Mouse (Mus musculus) CH12.LX (cell line): ENCODE data around the gene Zfp579. TPM values are rescaled to one million over a fixed set of nuclear protein-coding genes. Genes with fewer than 3 reads are reported as not detected.

Experiments used
- DNase-seq: peaks from one replicate; pipeline ENCODE4 v3.0.0-alpha.2; 2013; ENCODE audit errors: extremely low read depth
- H3K27ac ChIP-seq: 2 replicates; pipeline ENCODE4 v1.5.1; 2012; ENCODE audit warnings: low read depth, mild to moderate bottlenecking, control low read depth, moderate library complexity; ENCODE audit not compliant: insufficient read depth
- H3K27me3 ChIP-seq: replicated peaks from 2 replicates; pipeline ENCODE3; 2012; ENCODE audit warnings: inconsistent platforms
- H3K36me3 ChIP-seq, 2 experiments: replicated peaks in 1 of 2; 2 replicates each; pipeline versions ENCODE3 to v1.6.1; 2012; ENCODE audit warnings: inconsistent platforms in 1 of 2, low read length in 1 of 2, mild to moderate bottlenecking in 1 of 2, mixed read lengths in 1 of 2, moderate library complexity in 1 of 2; ENCODE audit not compliant: control insufficient read depth in 1 of 2, insufficient read depth in 1 of 2
- H3K4me1 ChIP-seq, 2 experiments: 2 replicates each; pipeline ENCODE4 v1.6.1; 2012; ENCODE audit warnings: inconsistent platforms in 1 of 2, moderate library complexity in 1 of 2; ENCODE audit not compliant: insufficient read depth in 2 of 2, control insufficient read depth in 1 of 2
- H3K4me2 ChIP-seq: 2 replicates; pipeline ENCODE4 v1.6.1; 2012; ENCODE audit warnings: low read depth, mild to moderate bottlenecking, control low read depth; ENCODE audit not compliant: poor library complexity, insufficient read depth, severe bottlenecking
- H3K4me3 ChIP-seq, 3 experiments: fragments of 150-350 bp in 1 of 3; sonication (generic) in 1 of 3; replicated peaks in 1 of 3; 2 replicates each; pipeline versions ENCODE3 to v1.5.1; 2011 to 2012; ENCODE audit warnings: low read depth in 2 of 3, low read length in 2 of 3, mild to moderate bottlenecking in 2 of 3, moderate library complexity in 2 of 3, control low read depth in 1 of 3, improper control_type of control experiment in 1 of 3, inconsistent platforms in 1 of 3, mixed read lengths in 1 of 3; ENCODE audit not compliant: poor library complexity in 1 of 3
- H3K79me2 ChIP-seq: replicated peaks from 2 replicates; pipeline ENCODE4 v1.6.1; 2012; ENCODE audit warnings: mild to moderate bottlenecking, moderate library complexity; ENCODE audit not compliant: control insufficient read depth, poor library complexity, insufficient read depth, severe bottlenecking; ENCODE audit errors: extremely low read depth
- H3K9ac ChIP-seq: 2 replicates; pipeline ENCODE4 v1.6.1; 2012; ENCODE audit warnings: low read depth, mild to moderate bottlenecking, control low read depth, moderate library complexity; ENCODE audit not compliant: insufficient read depth
- H3K9me3 ChIP-seq: replicated peaks from 2 replicates; pipeline ENCODE3; 2012; ENCODE audit warnings: low read length, inconsistent platforms, mixed read lengths
- BHLHE40 ChIP-seq: IDR thresholded peaks from 2 replicates; pipeline ENCODE4 v1.6.1; 2011; ENCODE audit warnings: mild to moderate bottlenecking, low read depth, low read length, improper control_type of control experiment
- CHD1 ChIP-seq: IDR thresholded peaks from 2 replicates; pipeline ENCODE4 v1.6.1; 2012; ENCODE audit warnings: low read depth, low read length, improper control_type of control experiment, inconsistent platforms
- CTCF ChIP-seq, 2 experiments: IDR thresholded peaks in 1 of 2; conservative IDR thresholded peaks in 1 of 2; 2 replicates each; pipeline ENCODE4 v1.5.1; 2011 to 2012; ENCODE audit warnings: low read depth in 2 of 2, low read length in 2 of 2, improper control_type of control experiment in 1 of 2, inconsistent platforms in 1 of 2, mild to moderate bottlenecking in 1 of 2, moderate library complexity in 1 of 2
- ETS1 ChIP-seq: conservative IDR thresholded peaks from 2 replicates; pipeline ENCODE4 v1.6.1; 2012; ENCODE audit warnings: low read depth, mild to moderate bottlenecking, inconsistent platforms, low read length, improper control_type of control experiment, moderate library complexity
- JUND ChIP-seq: conservative IDR thresholded peaks from 2 replicates; pipeline ENCODE4 v1.6.1; 2011; ENCODE audit warnings: low read depth, low read length, improper control_type of control experiment
- MAX ChIP-seq: IDR thresholded peaks from 2 replicates; pipeline ENCODE4 v1.6.1; 2011; ENCODE audit warnings: low read length, improper control_type of control experiment
- MXI1 ChIP-seq: IDR thresholded peaks from 2 replicates; pipeline ENCODE4 v1.6.1; 2011; ENCODE audit warnings: mild to moderate bottlenecking, low read depth, low read length, improper control_type of control experiment
- MYC ChIP-seq: IDR thresholded peaks from 2 replicates; pipeline ENCODE4 v1.6.1; 2011; ENCODE audit warnings: low read depth, mild to moderate bottlenecking, improper control_type of control experiment, low read length
- PAX5 ChIP-seq: IDR thresholded peaks from 2 replicates; pipeline ENCODE4 v1.6.1; 2012; ENCODE audit warnings: low read length, inconsistent platforms, mixed read lengths
- RAD21 ChIP-seq: IDR thresholded peaks from 2 replicates; pipeline ENCODE4 v1.6.1; 2011; ENCODE audit warnings: low read depth, mild to moderate bottlenecking, low read length, improper control_type of control experiment, moderate library complexity
- RCOR1 ChIP-seq: conservative IDR thresholded peaks from 2 replicates; pipeline ENCODE4 v1.6.1; 2012; ENCODE audit warnings: low read depth, mild to moderate bottlenecking, inconsistent platforms, low read length, improper control_type of control experiment
- SIN3A ChIP-seq: IDR thresholded peaks from 2 replicates; pipeline ENCODE4 v1.6.1; 2012; ENCODE audit warnings: low read length, improper control_type of control experiment, inconsistent platforms
- TCF12 ChIP-seq: IDR thresholded peaks from 2 replicates; pipeline ENCODE4 v1.6.1; 2014; ENCODE audit warnings: low read depth, mild to moderate bottlenecking, inconsistent platforms, low read length, improper control_type of control experiment
- UBTF ChIP-seq: IDR thresholded peaks from 2 replicates; pipeline ENCODE4 v1.6.1; 2012; ENCODE audit warnings: low read depth, mild to moderate bottlenecking, inconsistent platforms, low read length, improper control_type of control experiment, moderate library complexity
- ZC3H11A ChIP-seq: IDR thresholded peaks from 2 replicates; pipeline ENCODE4 v1.6.1; 2012; ENCODE audit warnings: low read depth, mild to moderate bottlenecking, inconsistent platforms, low read length, improper control_type of control experiment
- ZKSCAN1 ChIP-seq: IDR thresholded peaks from 2 replicates; pipeline ENCODE4 v1.6.1; 2012; ENCODE audit warnings: low read depth, inconsistent platforms, low read length, improper control_type of control experiment, borderline replicate concordance
- ZMIZ1 ChIP-seq: IDR thresholded peaks from 2 replicates; pipeline ENCODE4 v1.6.1; 2012; ENCODE audit warnings: low read depth, mild to moderate bottlenecking, inconsistent platforms, low read length, improper control_type of control experiment
- dilution Hi-C: fragments of 300-500 bp; cut with MboI; formaldehyde crosslinking; loops from 2 replicates; pipeline ENCODE4 v1.14.3; 2020; ENCODE audit warnings: low sequenced_read_pairs; ENCODE audit not compliant: extremely low pct_unique_long_range_greater_than_20kb, extremely low pct_ligation_motif_present
- in situ Hi-C: fragments of 300-500 bp; cut with MboI; formaldehyde crosslinking; loops from 3 replicates; pipeline ENCODE4 v1.14.3; 2019; ENCODE audit warnings: low sequenced_read_pairs, low pct_ligation_motif_present, low pct_unique_long_range_greater_than_20kb, mixed read lengths
- polyA plus RNA-seq: library from polyadenylated mRNA; unstranded; fragments of >175 nt; gene quantifications from 2 replicates; pipeline ENCODE4 v1.2.1, GENCODE M21; 2012; ENCODE audit warnings: low read depth; ENCODE audit not compliant: insufficient read length
- total RNA-seq, 2 experiments: library from RNA; depleted of rRNA; stranded (reverse); fragments of 300-350 nt in 1 of 2; fragments of >200 nt in 1 of 2; gene quantifications; 2 replicates each; pipeline ENCODE4 v1.2.3; 2012 to 2014

The Zfp579 gene
- total and polyA plus RNA-seq, 3 experiments: 1.0 to 11.3 (median 2.8) TPM

- Histone ChIP-seq H3K9me3 (peaks cover 8% of the 10 kb centered on the region), H3K79me2 (no peaks in the 10 kb centered on the region), H3K4me2 (peak overlapping the region; percentile 5; the same call in 1 of the 2 replicates), H3K36me3 (no peaks in the 10 kb centered on the region), H3K9ac (no peak overlapping the region), H3K27me3 (peaks cover 61% of the 10 kb centered on the region), H3K27ac (no peak overlapping the region), H3K4me1 (0 out of 4 replicates have a peak, but pooled peaks cover 2 to 6% of the 10 kb centered on the region in 2 experiments), H3K4me3 (no peak overlapping the region)
- DNase-seq: peak; percentile 21
- in situ Hi-C loops: no loop called here
- no peak for TF ChIP-seq JUND
- TF ChIP-seq CTCF (conservative IDR thresholded peaks at IDR 0.05 in 1 of 2, IDR thresholded peaks at IDR 0.05 in 1 of 2; ENCODE audit: low read depth in 2 of 2, low read length in 2 of 2): no peak
- no peak for TF ChIP-seq SIN3A
- dilution Hi-C loops: no loop called here
Observed at GRCm38 (mm10) chr7:4972321-4973047, 23.5 kb downstream of the Zfp579 start.

- TF ChIP-seq ETS1: no peak
- no peak for TF ChIP-seq SIN3A
- no peak for TF ChIP-seq MXI1
- TF ChIP-seq MAX: no peak
- no peak for TF ChIP-seq CHD1
- TF ChIP-seq UBTF: no peak
- TF ChIP-seq RCOR1: no peak
- TF ChIP-seq RAD21: no peak
- no peak for TF ChIP-seq ZC3H11A
- no peak for TF ChIP-seq PAX5
- TF ChIP-seq ZKSCAN1: no peak
- no peak for TF ChIP-seq MYC
- no peak for TF ChIP-seq BHLHE40
- TF ChIP-seq TCF12: no peak
- no peak for TF ChIP-seq ZMIZ1
- Histone ChIP-seq H3K79me2 (no peaks in the 10 kb centered on the region), H3K9ac (no peak overlapping the region), H3K4me1 (0 out of 4 replicates have a peak, but pooled peaks cover 2 to 6% of the 10 kb centered on the region in 2 experiments), H3K36me3 (no peaks in the 10 kb centered on the region), H3K9me3 (peaks cover 4% of the 10 kb centered on the region), H3K27ac (no peak overlapping the region), H3K4me2 (no peak overlapping the region), H3K27me3 (peaks cover 68% of the 10 kb centered on the region), H3K4me3 (no peak overlapping the region)
- dilution Hi-C loops: no loop called here
- DNase-seq: no peak
- in situ Hi-C loops: no loop called here
Observed at GRCm38 (mm10) chr7:4971710-4972109, 24.2 kb downstream of the Zfp579 start.
